Mouse (Mus musculus): ENCODE measurements at regions not wholly inside any gene's neighbourhood (a gene's known extent, or its start where the extent isn't known, plus 50 kb on each side); places are given as distances from the start of the nearest gene placed in this dataset.

DNA sequence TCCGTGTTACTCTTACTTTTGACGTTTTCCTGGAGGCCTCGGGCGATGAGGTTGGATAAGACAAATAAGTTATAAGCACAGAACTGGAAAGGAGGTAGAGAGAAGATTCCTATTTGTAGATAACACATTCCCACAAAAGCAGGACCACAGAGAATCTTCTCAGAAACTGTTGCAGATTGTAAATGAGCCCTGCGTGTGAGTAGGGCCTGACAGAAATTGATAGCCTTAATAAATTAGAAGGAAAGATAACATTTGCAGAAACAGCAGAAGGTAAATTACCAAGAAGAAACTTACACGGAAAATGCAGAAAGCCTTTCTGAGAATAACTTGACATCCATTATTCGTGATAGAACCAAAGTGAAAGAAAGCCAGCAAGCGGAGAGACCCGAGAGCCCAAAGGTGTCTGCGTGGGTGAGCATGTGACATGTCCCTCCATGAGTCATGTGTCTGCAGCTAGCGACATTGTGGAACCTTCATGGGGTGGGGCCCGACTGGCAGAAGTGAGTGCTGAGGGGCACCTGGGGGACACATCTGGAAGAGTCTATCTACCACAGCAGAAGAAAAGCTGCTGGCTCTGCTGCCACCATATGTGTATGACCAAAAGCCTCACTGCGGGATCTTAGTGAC, 52.5 kb upstream of the Adtrp start:
- TF ChIP-seq CTCF (IDR thresholded peaks at IDR 0.05; ENCODE audit: low read depth) (no peak), EP300 (IDR thresholded peaks at IDR 0.05; ENCODE audit: low read depth) (no peak)
